Mouse (Mus musculus): ENCODE measurements at regions not wholly inside any gene's neighbourhood (a gene's known extent, or its start where the extent isn't known, plus 50 kb on each side); places are given as distances from the start of the nearest gene placed in this dataset.

DNA sequence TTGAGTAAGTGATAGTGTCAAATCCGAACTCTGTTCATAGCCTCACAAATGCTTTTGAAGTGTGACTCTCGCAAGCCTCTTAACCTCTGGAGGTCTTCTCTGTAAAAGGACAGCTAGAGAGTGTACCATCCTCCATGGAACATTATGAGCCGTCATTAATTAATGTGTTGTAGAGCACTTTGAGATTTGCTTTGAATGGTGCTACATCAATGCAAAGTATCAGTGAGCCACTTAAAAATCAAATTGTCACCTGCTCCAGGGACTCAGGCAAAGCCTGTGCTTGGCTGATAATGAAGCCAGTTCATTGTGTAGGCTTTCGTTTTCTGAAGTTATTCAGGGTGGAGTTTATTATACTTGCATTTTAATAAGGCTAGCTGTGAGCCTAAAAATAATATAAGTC lies 801.8 kb upstream of the B3galt2 start:
- DNase-seq (ENCODE audit: low spot score in 2 of 2): no peak

DNA sequence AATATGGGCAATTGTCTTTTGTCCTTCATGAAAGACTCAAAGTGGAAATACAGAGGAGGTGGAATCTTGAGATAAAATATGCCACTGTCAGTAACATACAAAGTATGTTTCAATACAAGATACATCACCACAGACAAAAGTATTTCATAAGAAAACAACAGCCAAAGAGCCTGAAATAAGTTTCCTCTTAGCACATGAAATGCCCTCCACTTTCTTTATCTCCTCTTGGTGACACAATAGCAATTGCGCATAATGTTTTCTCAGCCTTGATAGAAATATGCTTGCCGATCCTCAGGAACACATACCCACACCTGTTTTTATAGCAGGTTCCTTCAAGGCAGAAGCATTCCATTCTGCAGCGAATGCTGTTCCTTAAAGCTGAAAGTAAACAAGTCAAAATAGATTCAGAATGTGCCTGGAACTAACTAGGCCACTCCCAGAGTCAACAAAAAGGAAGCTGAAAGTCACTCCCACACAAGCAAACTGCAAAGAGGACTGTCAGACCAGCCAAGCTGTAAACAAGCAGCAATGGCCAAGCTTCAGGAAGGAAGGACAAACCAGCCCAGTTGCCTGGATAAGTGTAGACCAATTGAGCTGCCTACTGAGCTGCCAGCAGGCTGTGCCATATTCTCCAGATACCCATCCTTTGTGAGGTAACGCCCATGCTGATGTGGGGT lies 773.3 kb upstream of the B3galt2 start:
- no peak for DNase-seq (ENCODE audit: low spot score in 2 of 2)

DNA sequence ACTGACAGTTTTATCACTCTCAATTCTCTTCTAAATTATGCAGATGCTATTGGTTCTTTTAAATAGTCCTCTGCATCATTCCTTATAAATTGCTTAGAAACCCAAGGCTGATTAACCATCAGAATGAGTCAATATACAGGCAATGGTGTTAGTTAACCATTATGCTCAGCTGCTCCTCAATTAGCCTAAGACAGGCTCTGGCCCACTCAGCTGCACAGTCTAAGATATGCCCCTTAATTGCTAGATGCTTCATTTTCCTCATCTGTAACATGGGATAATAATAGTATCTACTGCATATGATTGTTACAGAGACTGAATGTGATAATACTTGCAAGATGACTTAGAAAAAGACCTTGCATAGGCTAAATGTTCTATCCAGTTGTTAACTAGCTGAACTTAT lies 748.6 kb upstream of the B3galt2 start:
- no peak for DNase-seq (ENCODE audit: low spot score in 2 of 2)

GRCm38 (mm10) chr1:142893156-142893555 lies 747.3 kb upstream of the B3galt2 start:
- DNase-seq (ENCODE audit: low spot score in 2 of 2): no peak

GRCm38 (mm10) chr1:142894145-142894544 lies 746.3 kb upstream of the B3galt2 start:
- DNase-seq (ENCODE audit: low spot score in 2 of 2): no peak

DNA sequence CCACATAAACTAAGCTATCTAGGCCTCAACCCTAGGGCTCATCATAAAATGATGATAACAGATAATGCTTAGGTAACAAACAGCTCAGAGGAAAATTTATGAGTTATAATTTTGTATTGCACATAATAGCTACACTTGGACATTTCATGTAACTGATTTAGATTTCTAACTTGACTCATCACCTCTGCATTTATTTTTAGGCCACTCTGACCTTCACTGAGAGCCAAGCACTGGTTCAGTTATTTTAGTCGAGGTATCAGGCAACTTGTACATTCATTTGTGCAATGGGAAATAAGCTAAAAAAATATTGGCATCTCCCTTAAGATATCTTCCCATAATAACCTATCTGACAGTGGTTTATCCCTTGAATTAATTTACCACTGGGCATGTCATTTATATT lies 745.4 kb upstream of the B3galt2 start:
- no peak for DNase-seq (ENCODE audit: low spot score in 2 of 2)

GRCm38 (mm10) chr1:142909907-142910306 lies 730.6 kb upstream of the B3galt2 start:
- DNase-seq (ENCODE audit: low spot score in 2 of 2): no peak

DNA sequence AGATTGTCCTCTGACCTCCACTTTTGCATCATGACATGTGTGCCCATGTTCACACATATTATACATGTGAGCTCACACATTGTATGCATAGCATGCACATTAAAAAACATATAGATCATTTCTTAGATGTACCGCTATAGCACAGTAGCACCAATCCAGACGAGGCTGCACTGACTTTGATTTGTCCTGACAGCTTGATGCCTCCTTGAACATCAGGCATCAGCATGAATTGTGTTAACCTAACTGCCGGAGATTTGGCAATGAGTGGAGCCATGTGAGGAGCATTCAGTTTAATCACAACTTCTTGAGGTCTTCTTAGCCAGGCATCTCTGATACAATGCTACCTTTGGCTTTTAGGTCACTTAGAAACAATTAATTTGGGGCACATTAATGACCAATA lies 683.8 kb upstream of the B3galt2 start:
- no peak for DNase-seq (ENCODE audit: low spot score in 2 of 2)

DNA sequence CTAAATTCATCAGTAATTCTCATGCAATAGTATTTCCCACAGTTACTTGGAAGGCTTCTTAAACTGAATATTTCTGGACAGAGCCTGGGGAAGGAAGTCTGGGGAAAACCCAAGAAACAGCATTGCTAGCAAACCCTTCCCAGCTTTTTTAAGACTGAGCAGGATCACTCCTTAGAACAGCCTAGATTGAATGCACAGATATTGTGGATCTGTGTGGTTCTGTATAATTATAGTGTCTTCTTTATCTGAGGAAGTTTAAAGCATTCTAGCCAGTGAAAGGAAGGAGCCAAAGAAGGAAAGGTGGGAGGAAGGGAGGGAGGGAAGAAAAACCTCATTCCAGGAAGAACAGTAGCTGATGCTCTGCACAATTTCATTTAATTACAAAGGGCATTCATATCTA lies 669.0 kb upstream of the B3galt2 start:
- no peak for DNase-seq (ENCODE audit: low spot score in 2 of 2)

DNA sequence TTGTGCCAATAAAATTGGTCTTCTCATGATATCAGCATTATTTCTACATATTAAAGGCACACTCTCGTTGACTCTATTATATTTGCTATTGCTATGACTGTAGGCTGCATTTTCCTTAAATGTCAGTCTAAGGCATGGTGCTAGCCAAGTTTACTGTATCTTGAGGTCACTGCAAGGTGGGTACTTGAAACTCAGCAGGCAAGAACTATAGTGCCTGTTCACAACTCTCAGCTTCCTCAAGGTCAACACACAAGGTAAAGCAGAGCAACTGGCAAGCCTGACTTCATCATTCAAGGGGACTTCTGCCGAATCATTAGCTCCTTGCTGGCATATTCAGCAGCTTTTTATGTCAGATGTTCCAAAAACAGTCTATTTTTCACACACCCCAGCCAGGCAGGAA lies 667.1 kb upstream of the B3galt2 start:
- no peak for DNase-seq (ENCODE audit: low spot score in 2 of 2)

- DNase-seq (ENCODE audit: low spot score in 2 of 2): no peak
These were observed 657.5 kb upstream of the B3galt2 start for GRCm38 (mm10) chr1:142982994-142983393.

DNA sequence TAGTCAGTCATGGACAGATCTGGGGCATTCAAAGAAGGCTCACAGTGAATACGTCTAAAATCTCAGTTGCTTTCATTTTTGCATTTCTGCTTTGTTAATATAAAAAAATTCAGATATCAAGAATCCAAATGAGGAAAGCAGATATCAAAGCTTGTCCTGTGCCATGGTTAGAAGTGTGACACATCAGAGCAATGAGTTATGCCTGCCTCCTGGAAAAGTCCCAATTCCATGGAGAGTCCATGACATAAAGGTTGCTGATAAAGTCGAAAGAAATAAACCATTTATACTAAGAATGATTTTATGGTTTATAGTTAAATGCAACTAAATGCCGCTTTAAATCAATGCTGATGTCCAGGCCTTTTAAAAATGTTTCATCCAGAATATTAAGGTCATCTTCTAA lies 656.8 kb upstream of the B3galt2 start:
- no peak for DNase-seq (ENCODE audit: low spot score in 2 of 2)

- DNase-seq (ENCODE audit: low spot score in 2 of 2): no peak
These were observed 654.9 kb upstream of the B3galt2 start for GRCm38 (mm10) chr1:142985516-142985915.

GRCm38 (mm10) chr1:143000216-143000615 lies 640.2 kb upstream of the B3galt2 start:
- no peak for DNase-seq (ENCODE audit: low spot score in 2 of 2)

DNA sequence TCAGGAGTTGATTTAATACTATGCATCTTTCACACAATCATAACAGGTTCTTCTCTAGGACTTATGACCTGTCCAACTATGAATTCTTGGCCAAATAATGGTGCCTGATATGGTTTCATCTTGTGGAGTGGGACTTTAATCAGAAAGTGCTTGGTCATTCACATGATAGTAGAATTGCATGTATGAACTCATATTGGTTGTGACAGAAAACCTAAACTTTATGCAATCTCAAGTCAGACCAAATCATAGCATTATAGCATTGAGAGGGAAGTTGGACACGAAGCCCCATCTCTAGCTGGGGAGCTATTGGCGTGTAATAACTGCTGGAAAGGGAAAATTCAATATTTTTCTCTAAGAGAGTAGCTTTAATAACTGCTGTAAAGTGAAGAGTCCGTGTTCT lies 639.4 kb upstream of the B3galt2 start:
- DNase-seq (ENCODE audit: low spot score in 2 of 2): no peak

DNA sequence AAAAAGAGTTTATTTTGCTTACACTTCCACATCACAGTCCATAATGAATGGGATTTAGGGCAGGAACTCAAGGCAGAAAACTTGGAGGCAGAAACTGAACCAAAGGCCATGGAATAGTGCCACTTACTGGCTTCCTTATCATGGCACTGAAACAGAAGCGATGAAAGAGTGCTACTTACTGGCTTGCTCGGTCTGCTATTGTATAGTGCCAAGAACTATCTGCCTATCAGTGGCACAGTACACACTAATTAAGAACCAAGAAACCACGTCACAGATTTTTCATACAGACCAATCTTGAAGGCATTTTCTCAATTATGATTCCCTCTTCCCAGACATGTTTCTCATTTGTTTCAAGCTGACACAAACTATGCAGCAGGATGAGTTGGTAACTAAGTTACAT lies 634.4 kb upstream of the B3galt2 start:
- no peak for DNase-seq (ENCODE audit: low spot score in 2 of 2)

GRCm38 (mm10) chr1:143019982-143020381 lies 620.5 kb upstream of the B3galt2 start:
- DNase-seq (ENCODE audit: low spot score in 2 of 2): no peak

DNA sequence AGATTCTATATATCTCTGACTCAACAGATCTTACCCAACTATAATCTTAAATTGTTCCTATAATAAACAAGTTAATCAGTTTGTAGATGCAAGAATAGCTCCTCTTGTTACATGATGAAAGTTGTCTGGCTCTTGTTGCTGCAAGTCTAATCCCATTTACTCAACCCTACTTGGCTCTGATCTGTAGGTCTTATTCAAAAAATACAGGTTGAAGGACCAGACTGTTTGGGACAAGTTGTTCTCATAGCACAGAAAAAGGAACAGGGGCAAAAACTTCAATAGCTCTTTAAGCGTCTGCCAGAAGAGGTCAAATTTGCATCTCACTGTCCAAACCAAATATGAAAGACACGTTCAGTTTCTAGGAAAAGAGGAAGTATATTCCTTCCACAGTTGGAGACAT lies 587.3 kb upstream of the B3galt2 start:
- no peak for DNase-seq (ENCODE audit: low spot score in 2 of 2)

DNA sequence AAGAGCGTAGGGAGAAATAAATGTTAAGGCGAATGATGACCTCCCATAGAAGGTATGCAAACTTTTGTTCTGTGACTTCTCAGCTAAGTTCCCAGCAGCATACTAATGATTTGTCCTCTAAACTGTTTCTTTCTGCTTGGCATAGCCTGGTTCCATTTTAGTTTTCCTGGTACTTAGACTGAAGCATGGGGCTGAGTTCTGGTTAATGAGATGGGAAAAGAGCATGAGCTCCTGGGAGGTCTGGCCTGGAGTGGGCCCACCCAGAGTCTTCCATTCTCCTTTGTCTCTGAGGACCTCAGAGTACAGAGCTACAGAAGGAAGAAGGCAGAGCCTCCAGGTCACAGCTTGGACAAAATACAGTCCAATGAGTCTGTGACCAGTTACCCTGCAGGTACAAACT lies 586.9 kb upstream of the B3galt2 start:
- DNase-seq (ENCODE audit: low spot score in 2 of 2): no peak

GRCm38 (mm10) chr1:143054451-143055024 lies 585.9 kb upstream of the B3galt2 start:
- no peak for DNase-seq (ENCODE audit: low spot score in 2 of 2)

DNA sequence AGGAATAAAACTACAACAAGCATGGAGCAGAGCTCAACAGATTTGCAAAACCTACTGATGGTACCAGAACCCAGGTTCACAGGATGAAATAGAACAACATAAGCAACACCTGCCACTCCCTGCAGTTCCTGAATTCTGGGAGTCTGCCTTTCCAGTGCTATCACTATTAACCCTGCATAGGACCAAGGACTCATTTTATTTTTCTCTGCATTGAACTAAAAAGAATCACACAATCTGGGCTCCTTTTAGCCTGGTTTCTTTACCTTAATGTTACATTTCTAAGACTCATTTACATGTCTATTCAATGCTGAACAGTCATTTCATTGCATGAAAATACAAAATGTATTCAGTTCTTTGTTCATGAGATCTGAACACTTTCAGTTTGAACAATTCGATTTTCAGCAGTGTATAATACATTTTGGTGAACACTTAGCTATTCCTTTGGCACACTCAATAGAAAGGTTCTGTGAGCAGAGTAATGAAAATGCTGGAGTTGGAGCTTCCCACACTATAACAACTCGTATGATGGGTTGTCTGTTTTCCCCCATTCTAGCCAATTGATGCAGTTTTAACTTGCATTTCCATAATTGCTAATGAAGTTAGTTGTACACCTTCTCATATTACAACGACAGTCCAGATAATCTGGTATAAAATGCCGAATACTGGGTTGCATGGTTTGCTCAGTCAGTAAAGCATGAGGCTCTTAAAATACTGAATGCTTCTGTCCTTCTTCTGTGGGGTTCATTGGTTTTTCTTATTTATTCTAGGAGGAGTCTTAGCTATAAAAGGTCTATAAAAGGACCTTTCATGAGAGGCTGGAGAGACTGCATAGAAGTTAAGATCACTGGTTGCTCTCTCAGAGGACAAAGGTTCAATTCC lies 579.5 kb upstream of the B3galt2 start:
- DNase-seq (ENCODE audit: low spot score in 2 of 2): no peak

- DNase-seq (ENCODE audit: low spot score in 2 of 2): no peak
These were observed 575.0 kb upstream of the B3galt2 start for GRCm38 (mm10) chr1:143065493-143065892.
